Mouse (Mus musculus) CH12.LX (cell line): ENCODE results near the gene Hsf5. TPM values are rescaled to one million over a fixed set of nuclear protein-coding genes. Genes with fewer than 3 reads are reported as not detected.

Source experiments
- DNase-seq: peaks from one replicate; pipeline ENCODE4 v3.0.0-alpha.2; 2013; ENCODE audit errors: extremely low read depth
- H3K27ac ChIP-seq: 2 replicates; pipeline ENCODE4 v1.5.1; 2012; ENCODE audit warnings: low read depth, mild to moderate bottlenecking, control low read depth, moderate library complexity; ENCODE audit not compliant: insufficient read depth
- H3K27me3 ChIP-seq: replicated peaks from 2 replicates; pipeline ENCODE3; 2012; ENCODE audit warnings: inconsistent platforms
- H3K36me3 ChIP-seq, 2 experiments: replicated peaks in 1 of 2; 2 replicates each; pipeline versions ENCODE3 to v1.6.1; 2012; ENCODE audit warnings: inconsistent platforms in 1 of 2, low read length in 1 of 2, mild to moderate bottlenecking in 1 of 2, mixed read lengths in 1 of 2, moderate library complexity in 1 of 2; ENCODE audit not compliant: control insufficient read depth in 1 of 2, insufficient read depth in 1 of 2
- H3K4me1 ChIP-seq, 2 experiments: 2 replicates each; pipeline ENCODE4 v1.6.1; 2012; ENCODE audit warnings: inconsistent platforms in 1 of 2, moderate library complexity in 1 of 2; ENCODE audit not compliant: insufficient read depth in 2 of 2, control insufficient read depth in 1 of 2
- H3K4me2 ChIP-seq: 2 replicates; pipeline ENCODE4 v1.6.1; 2012; ENCODE audit warnings: low read depth, mild to moderate bottlenecking, control low read depth; ENCODE audit not compliant: poor library complexity, insufficient read depth, severe bottlenecking
- H3K4me3 ChIP-seq, 3 experiments: fragments of 150-350 bp in 1 of 3; sonication (generic) in 1 of 3; replicated peaks in 1 of 3; 2 replicates each; pipeline versions ENCODE3 to v1.5.1; 2011 to 2012; ENCODE audit warnings: low read depth in 2 of 3, low read length in 2 of 3, mild to moderate bottlenecking in 2 of 3, moderate library complexity in 2 of 3, control low read depth in 1 of 3, improper control_type of control experiment in 1 of 3, inconsistent platforms in 1 of 3, mixed read lengths in 1 of 3; ENCODE audit not compliant: poor library complexity in 1 of 3
- H3K79me2 ChIP-seq: replicated peaks from 2 replicates; pipeline ENCODE4 v1.6.1; 2012; ENCODE audit warnings: mild to moderate bottlenecking, moderate library complexity; ENCODE audit not compliant: control insufficient read depth, poor library complexity, insufficient read depth, severe bottlenecking; ENCODE audit errors: extremely low read depth
- H3K9ac ChIP-seq: 2 replicates; pipeline ENCODE4 v1.6.1; 2012; ENCODE audit warnings: low read depth, mild to moderate bottlenecking, control low read depth, moderate library complexity; ENCODE audit not compliant: insufficient read depth
- H3K9me3 ChIP-seq: replicated peaks from 2 replicates; pipeline ENCODE3; 2012; ENCODE audit warnings: low read length, inconsistent platforms, mixed read lengths
- CHD1 ChIP-seq: IDR thresholded peaks from 2 replicates; pipeline ENCODE4 v1.6.1; 2012; ENCODE audit warnings: low read depth, low read length, improper control_type of control experiment, inconsistent platforms
- CHD2 ChIP-seq: IDR thresholded peaks from 2 replicates; pipeline ENCODE4 v1.6.1; 2011; ENCODE audit warnings: low read length, improper control_type of control experiment
- E2F4 ChIP-seq: IDR thresholded peaks from 2 replicates; pipeline ENCODE4 v1.6.1; 2011; ENCODE audit warnings: low read depth, low read length, improper control_type of control experiment; ENCODE audit not compliant: insufficient replicate concordance
- ELF1 ChIP-seq: IDR thresholded peaks from 2 replicates; pipeline ENCODE4 v1.6.1; 2014; ENCODE audit warnings: low read depth, mild to moderate bottlenecking, inconsistent platforms, low read length, improper control_type of control experiment
- ETS1 ChIP-seq: conservative IDR thresholded peaks from 2 replicates; pipeline ENCODE4 v1.6.1; 2012; ENCODE audit warnings: low read depth, mild to moderate bottlenecking, inconsistent platforms, low read length, improper control_type of control experiment, moderate library complexity
- GABPA ChIP-seq: IDR thresholded peaks from 2 replicates; pipeline ENCODE4 v1.6.1; 2012; ENCODE audit warnings: low read depth, low read length, improper control_type of control experiment, inconsistent platforms; ENCODE audit not compliant: insufficient replicate concordance
- HCFC1 ChIP-seq: IDR thresholded peaks from 2 replicates; pipeline ENCODE4 v1.6.1; 2012; ENCODE audit warnings: low read depth, mild to moderate bottlenecking, inconsistent platforms, low read length, improper control_type of control experiment
- IRF4 ChIP-seq: IDR thresholded peaks from 2 replicates; pipeline ENCODE4 v1.6.1; 2014; ENCODE audit warnings: low read depth, mild to moderate bottlenecking, inconsistent platforms, low read length, improper control_type of control experiment
- JUN ChIP-seq: IDR thresholded peaks from 2 replicates; pipeline ENCODE4 v1.6.1; 2011; ENCODE audit warnings: low read depth, mild to moderate bottlenecking, low read length, improper control_type of control experiment, moderate library complexity; ENCODE audit not compliant: insufficient read depth
- JUND ChIP-seq: conservative IDR thresholded peaks from 2 replicates; pipeline ENCODE4 v1.6.1; 2011; ENCODE audit warnings: low read depth, low read length, improper control_type of control experiment
- KAT2A ChIP-seq: IDR thresholded peaks from 2 replicates; pipeline ENCODE4 v1.6.1; 2012; ENCODE audit warnings: low read length, improper control_type of control experiment, inconsistent platforms; ENCODE audit not compliant: insufficient replicate concordance
- MAFK ChIP-seq: IDR thresholded peaks from 2 replicates; pipeline ENCODE4 v1.6.1; 2011; ENCODE audit warnings: low read length, improper control_type of control experiment; ENCODE audit not compliant: insufficient replicate concordance
- MAX ChIP-seq: IDR thresholded peaks from 2 replicates; pipeline ENCODE4 v1.6.1; 2011; ENCODE audit warnings: low read length, improper control_type of control experiment
- MAZ ChIP-seq: IDR thresholded peaks from 2 replicates; pipeline ENCODE4 v1.6.1; 2012; ENCODE audit warnings: low read depth, mild to moderate bottlenecking, inconsistent platforms, low read length, improper control_type of control experiment, moderate library complexity
- NELFE ChIP-seq: IDR thresholded peaks from 2 replicates; pipeline ENCODE4 v1.6.1; 2011; ENCODE audit warnings: low read depth, low read length, improper control_type of control experiment
- NRF1 ChIP-seq: IDR thresholded peaks from 2 replicates; pipeline ENCODE4 v1.6.1; 2014; ENCODE audit warnings: low read depth, mild to moderate bottlenecking, inconsistent platforms, low read length, improper control_type of control experiment, moderate library complexity
- POLR2AphosphoS2 ChIP-seq: IDR thresholded peaks from 2 replicates; pipeline ENCODE4 v1.6.1; 2011; ENCODE audit warnings: low read depth, low read length, improper control_type of control experiment
- RAD21 ChIP-seq: IDR thresholded peaks from 2 replicates; pipeline ENCODE4 v1.6.1; 2011; ENCODE audit warnings: low read depth, mild to moderate bottlenecking, low read length, improper control_type of control experiment, moderate library complexity
- RCOR1 ChIP-seq: conservative IDR thresholded peaks from 2 replicates; pipeline ENCODE4 v1.6.1; 2012; ENCODE audit warnings: low read depth, mild to moderate bottlenecking, inconsistent platforms, low read length, improper control_type of control experiment
- SIN3A ChIP-seq: IDR thresholded peaks from 2 replicates; pipeline ENCODE4 v1.6.1; 2012; ENCODE audit warnings: low read length, improper control_type of control experiment, inconsistent platforms
- TBP ChIP-seq: conservative IDR thresholded peaks from 2 replicates; pipeline ENCODE4 v1.6.1; 2011; ENCODE audit warnings: low read depth, low read length, improper control_type of control experiment
- TCF12 ChIP-seq: IDR thresholded peaks from 2 replicates; pipeline ENCODE4 v1.6.1; 2014; ENCODE audit warnings: low read depth, mild to moderate bottlenecking, inconsistent platforms, low read length, improper control_type of control experiment
- UBTF ChIP-seq: IDR thresholded peaks from 2 replicates; pipeline ENCODE4 v1.6.1; 2012; ENCODE audit warnings: low read depth, mild to moderate bottlenecking, inconsistent platforms, low read length, improper control_type of control experiment, moderate library complexity
- USF1 ChIP-seq: IDR thresholded peaks from 2 replicates; pipeline ENCODE4 v1.6.1; 2014; ENCODE audit warnings: low read depth, mild to moderate bottlenecking, inconsistent platforms, low read length, improper control_type of control experiment
- ZKSCAN1 ChIP-seq: IDR thresholded peaks from 2 replicates; pipeline ENCODE4 v1.6.1; 2012; ENCODE audit warnings: low read depth, inconsistent platforms, low read length, improper control_type of control experiment, borderline replicate concordance
- dilution Hi-C: fragments of 300-500 bp; cut with MboI; formaldehyde crosslinking; loops from 2 replicates; pipeline ENCODE4 v1.14.3; 2020; ENCODE audit warnings: low sequenced_read_pairs; ENCODE audit not compliant: extremely low pct_unique_long_range_greater_than_20kb, extremely low pct_ligation_motif_present
- in situ Hi-C: fragments of 300-500 bp; cut with MboI; formaldehyde crosslinking; loops from 3 replicates; pipeline ENCODE4 v1.14.3; 2019; ENCODE audit warnings: low sequenced_read_pairs, low pct_ligation_motif_present, low pct_unique_long_range_greater_than_20kb, mixed read lengths
- polyA plus RNA-seq: library from polyadenylated mRNA; unstranded; fragments of >175 nt; gene quantifications from 2 replicates; pipeline ENCODE4 v1.2.1, GENCODE M21; 2012; ENCODE audit warnings: low read depth; ENCODE audit not compliant: insufficient read length
- total RNA-seq, 2 experiments: library from RNA; depleted of rRNA; stranded (reverse); fragments of 300-350 nt in 1 of 2; fragments of >200 nt in 1 of 2; gene quantifications; 2 replicates each; pipeline ENCODE4 v1.2.3; 2012 to 2014

Gene Hsf5
- total and polyA plus RNA-seq, 3 experiments: 0.04 TPM; not detected in 2

- TF ChIP-seq TCF12: 0 out of 2 replicates have a peak, but pooled peaks have one; percentile 17
- peak; percentile 52 for TF ChIP-seq SIN3A
- no peak for TF ChIP-seq KAT2A
- TF ChIP-seq MAX: 0 out of 2 replicates have a peak, but pooled peaks have one; percentile 18
- no peak for TF ChIP-seq ZKSCAN1
- TF ChIP-seq UBTF: no peak
These were observed 50.4 kb downstream of the Hsf5 start (continued) for GRCm38 (mm10) chr11:87667107-87668090.

DNA sequence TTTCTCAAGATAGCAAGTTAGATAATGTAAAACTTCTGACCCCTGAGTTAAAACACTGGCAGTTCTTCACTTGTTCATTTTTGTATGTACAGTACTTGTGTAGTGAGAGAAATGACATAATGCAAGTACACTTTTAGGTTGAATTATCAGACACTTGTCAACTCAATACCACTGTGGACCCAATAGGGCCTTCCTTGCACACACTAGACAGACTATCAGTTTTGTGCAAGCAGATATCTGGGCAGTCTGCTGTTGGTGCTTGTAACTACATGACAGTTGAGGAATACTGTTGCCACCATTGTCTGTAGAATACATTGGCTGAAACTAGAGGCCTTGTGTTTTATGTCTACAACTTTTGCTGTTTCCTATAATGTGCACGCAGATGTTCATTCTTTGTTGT, 56.3 kb downstream of the Hsf5 start:
- TF ChIP-seq CHD2 (no peak), USF1 (no peak), KAT2A (no peak), MAX (no peak), TBP (no peak), ELF1 (no peak), E2F4 (no peak)
- TF ChIP-seq, all 38 proteins: peak for 0
- H3K9ac ChIP-seq: no peak overlapping the region
- H3K36me3 ChIP-seq: peaks cover 7 to 57% of the 10 kb centered on the region in 2 experiments
- no peak overlapping the region for H3K27ac ChIP-seq
- peaks cover 4% of the 10 kb centered on the region for H3K9me3 ChIP-seq
- peaks cover 89% of the 10 kb centered on the region for H3K79me2 ChIP-seq
- H3K4me3 ChIP-seq: no peak overlapping the region
- H3K4me1 ChIP-seq: peaks cover 11 to 78% of the 10 kb centered on the region in 2 experiments
- in situ Hi-C loops: no loop called here
- no peak overlapping the region for H3K4me2 ChIP-seq
- DNase-seq: no peak
- no peaks in the 10 kb centered on the region for H3K27me3 ChIP-seq
- dilution Hi-C loops: no loop called here

GRCm38 (mm10) chr11:87675606-87676005, 58.6 kb downstream of the Hsf5 start:
- in situ Hi-C loops (no loop called here), dilution Hi-C loops (no loop called here)
- no peak overlapping the region for H3K4me2 ChIP-seq
- H3K9ac ChIP-seq: no peak overlapping the region
- peaks cover 13 to 75% of the 10 kb centered on the region in 2 experiments; a peak in 3 of 4 replicates for H3K4me1 ChIP-seq
- no peak overlapping the region for H3K27ac ChIP-seq
- H3K27me3 ChIP-seq: no peaks in the 10 kb centered on the region
- H3K79me2 ChIP-seq: peaks cover 88% of the 10 kb centered on the region
- H3K9me3 ChIP-seq: peaks cover 4% of the 10 kb centered on the region
- peaks cover 7 to 53% of the 10 kb centered on the region in 2 experiments for H3K36me3 ChIP-seq
- no peak overlapping the region for H3K4me3 ChIP-seq
- DNase-seq: no peak
- TF ChIP-seq MAZ (no peak), ZKSCAN1 (no peak), RAD21 (no peak), NELFE (no peak), JUN (no peak), ETS1 (no peak), TBP (no peak), GABPA (no peak), POLR2AphosphoS2 (no peak), JUND (no peak), IRF4 (no peak), RCOR1 (no peak), UBTF (no peak), SIN3A (no peak), NRF1 (no peak), HCFC1 (no peak), CHD1 (no peak), ELF1 (no peak), MAFK (no peak)
- TF ChIP-seq, all 38 proteins: peak for 0
